Mouse (Mus musculus) stomach, embryonic 15.5 days (tissue): ENCODE results near the gene Ydjc. TPM values are rescaled to one million over a fixed set of nuclear protein-coding genes. Genes with fewer than 3 reads are reported as not detected.
"Not testable (repeated sequence)": the region's sequence is repeated elsewhere in the genome, so short reads cannot be mapped to it uniquely, and the experiment has no call there.

Experiments
- ATAC-seq: fragments of 200-750 bp; cut with Nextera tagmentation; 2 replicates; pipeline ENCODE4 v1.8.0; 2017; ENCODE audit warnings: low read depth, moderate number of reproducible peaks, moderate TSS enrichment; ENCODE audit not compliant: insufficient read depth, low FRiP score
- H3K27ac ChIP-seq: fragments of 300-500 bp; sonication (generic); 2 replicates; pipeline ENCODE4 v1.5.1; 2015; ENCODE audit warnings: mild to moderate bottlenecking, inconsistent platforms
- H3K27me3 ChIP-seq: fragments of 300-500 bp; sonication (generic); replicated peaks from 2 replicates; pipeline ENCODE4 v1.6.1; 2015; ENCODE audit warnings: inconsistent platforms
- H3K36me3 ChIP-seq: fragments of 300-500 bp; sonication (generic); 2 replicates; pipeline ENCODE4 v1.6.1; 2015; ENCODE audit warnings: inconsistent platforms
- H3K4me1 ChIP-seq: fragments of 300-500 bp; sonication (generic); 2 replicates; pipeline ENCODE4 v1.6.1; 2015; ENCODE audit warnings: inconsistent platforms
- H3K4me2 ChIP-seq: fragments of 300-500 bp; sonication (generic); 2 replicates; pipeline ENCODE4 v1.6.1; 2015; ENCODE audit warnings: mild to moderate bottlenecking, inconsistent platforms
- H3K4me3 ChIP-seq: fragments of 300-500 bp; sonication (generic); replicated peaks from 2 replicates; pipeline ENCODE4 v1.5.1; 2015; ENCODE audit warnings: inconsistent platforms
- H3K9ac ChIP-seq: fragments of 300-500 bp; sonication (generic); 2 replicates; pipeline ENCODE4 v1.6.1; 2015; ENCODE audit warnings: inconsistent platforms
- H3K9me3 ChIP-seq: fragments of 300-500 bp; sonication (generic); 2 replicates; pipeline ENCODE4 v1.6.1; 2016; ENCODE audit warnings: inconsistent platforms
- WGBS: fragments of 180-500 bp; shearing (Covaris S2); methylation state at CpG from one replicate; pipeline ENCODE4 v1.1.7; 2015; 5-methylcytosine and 5-hydroxymethylcytosine counted together
- polyA plus RNA-seq: library from polyadenylated mRNA; unstranded; fragments of >200 nt; fragmentation: Nextera tagmentation; extraction: Ambion mirVana; gene quantifications from 2 replicates; pipeline ENCODE4 v1.2.1, GENCODE M21; 2015

Ydjc gene
- polyA plus RNA-seq, 1 experiment from 2014 or later, result 20.2 TPM

- not testable (repeated sequence) for H3K27me3 ChIP-seq, H3K4me1 ChIP-seq, H3K9me3 ChIP-seq, H3K9ac ChIP-seq, H3K4me2 ChIP-seq, ATAC-seq, H3K27ac ChIP-seq, H3K4me3 ChIP-seq
- WGBS, result 79% methylated on average over 1 of the region's 1 CpGs
- H3K36me3 ChIP-seq, result peaks cover 15% of the 10 kb centered on the region; the same call in 1 of the 2 replicates
Measured at GRCm38 (mm10) chr16:17165478-17165877, 21.1 kb downstream of the Ydjc start.

GRCm38 (mm10) chr16:17167179-17167578 is 22.8 kb downstream of the Ydjc start:
- no peak for ATAC-seq
- Histone ChIP-seq H3K4me2 (no peak overlapping the region), H3K4me1 (no peaks in the 10 kb centered on the region), H3K9me3 (no peaks in the 10 kb centered on the region), H3K27ac (no peak overlapping the region), H3K4me3 (no peak overlapping the region), H3K27me3 (no peaks in the 10 kb centered on the region), H3K9ac (no peak overlapping the region), H3K36me3 (peaks cover 13% of the 10 kb centered on the region)

- Histone ChIP-seq H3K36me3 (peaks cover 12% of the 10 kb centered on the region), H3K4me2 (no peak overlapping the region), H3K9ac (no peak overlapping the region), H3K27me3 (no peaks in the 10 kb centered on the region), H3K9me3 (no peaks in the 10 kb centered on the region), H3K4me3 (no peak overlapping the region), H3K27ac (no peak overlapping the region), H3K4me1 (no peaks in the 10 kb centered on the region)
- WGBS, result 82% methylated on average over 5 of the region's 5 CpGs
- ATAC-seq, result no peak
Measured at GRCm38 (mm10) chr16:17168049-17168448, 23.6 kb downstream of the Ydjc start.

GRCm38 (mm10) chr16:17175765-17176164 is 31.3 kb downstream of the Ydjc start:
- Histone ChIP-seq H3K27ac (no peak overlapping the region), H3K27me3 (no peaks in the 10 kb centered on the region), H3K36me3 (peaks cover 13% of the 10 kb centered on the region), H3K9me3 (no peaks in the 10 kb centered on the region), H3K4me2 (no peak overlapping the region), H3K4me1 (no peaks in the 10 kb centered on the region), H3K4me3 (no peak overlapping the region), H3K9ac (no peak overlapping the region)
- 78% methylated on average over 2 of the region's 2 CpGs for WGBS
- no peak for ATAC-seq

GRCm38 (mm10) chr16:17177623-17178170 is 33.3 kb downstream of the Ydjc start:
- H3K4me2 ChIP-seq, result no peak overlapping the region
- H3K9me3 ChIP-seq, result no peaks in the 10 kb centered on the region
- no peak overlapping the region for H3K4me3 ChIP-seq
- H3K27me3 ChIP-seq, result no peaks in the 10 kb centered on the region
- H3K4me1 ChIP-seq, result no peaks in the 10 kb centered on the region
- 91% methylated on average over 1 of the region's 1 CpGs for WGBS
- peaks cover 13% of the 10 kb centered on the region for H3K36me3 ChIP-seq
- H3K9ac ChIP-seq, result no peak overlapping the region
- ATAC-seq, result no peak
- H3K27ac ChIP-seq, result no peak overlapping the region

- H3K4me3 ChIP-seq, result no peak overlapping the region
- H3K4me1 ChIP-seq, result no peaks in the 10 kb centered on the region
- no peak overlapping the region for H3K9ac ChIP-seq
- WGBS, result 93% methylated on average over 3 of the region's 3 CpGs
- H3K4me2 ChIP-seq, result no peak overlapping the region
- ATAC-seq, result no peak
- no peak overlapping the region for H3K27ac ChIP-seq
- no peaks in the 10 kb centered on the region for H3K9me3 ChIP-seq
- H3K27me3 ChIP-seq, result no peaks in the 10 kb centered on the region
- peaks cover 8% of the 10 kb centered on the region for H3K36me3 ChIP-seq
Measured at GRCm38 (mm10) chr16:17179706-17180105, 35.3 kb downstream of the Ydjc start.

- H3K4me3 ChIP-seq, result no peak overlapping the region
- peaks cover 6% of the 10 kb centered on the region; the same call in 1 of the 2 replicates for H3K36me3 ChIP-seq
- no peak overlapping the region for H3K4me2 ChIP-seq
- H3K27ac ChIP-seq, result no peak overlapping the region
- no peaks in the 10 kb centered on the region for H3K9me3 ChIP-seq
- no peak for ATAC-seq
- no peaks in the 10 kb centered on the region for H3K27me3 ChIP-seq
- no peaks in the 10 kb centered on the region for H3K4me1 ChIP-seq
- 85% methylated on average over 4 of the region's 4 CpGs for WGBS
- H3K9ac ChIP-seq, result no peak overlapping the region
Measured at GRCm38 (mm10) chr16:17181382-17181781, 37.0 kb downstream of the Ydjc start.

GRCm38 (mm10) chr16:17182136-17182535 is 37.7 kb downstream of the Ydjc start:
- no peak overlapping the region for H3K4me2 ChIP-seq
- H3K36me3 ChIP-seq, result peaks cover 6% of the 10 kb centered on the region; the same call in 1 of the 2 replicates
- H3K4me1 ChIP-seq, result no peaks in the 10 kb centered on the region
- no peak for ATAC-seq
- H3K9ac ChIP-seq, result no peak overlapping the region
- no peak overlapping the region for H3K4me3 ChIP-seq
- no peak overlapping the region for H3K27ac ChIP-seq
- no peaks in the 10 kb centered on the region for H3K27me3 ChIP-seq
- WGBS, result 84% methylated on average over 2 of the region's 2 CpGs
- H3K9me3 ChIP-seq, result no peaks in the 10 kb centered on the region

GRCm38 (mm10) chr16:17183003-17183402 is 38.6 kb downstream of the Ydjc start:
- ATAC-seq, result no peak
- Histone ChIP-seq H3K4me3 (no peak overlapping the region), H3K27ac (no peak overlapping the region), H3K36me3 (peaks cover 6% of the 10 kb centered on the region; the same call in 1 of the 2 replicates), H3K27me3 (no peaks in the 10 kb centered on the region), H3K9ac (no peak overlapping the region), H3K4me1 (no peaks in the 10 kb centered on the region), H3K9me3 (no peaks in the 10 kb centered on the region), H3K4me2 (no peak overlapping the region)
- 77% methylated on average over 3 of the region's 3 CpGs for WGBS

GRCm38 (mm10) chr16:17185475-17185874 is 41.1 kb downstream of the Ydjc start:
- no peak overlapping the region for H3K27ac ChIP-seq
- H3K36me3 ChIP-seq, result peaks cover 6% of the 10 kb centered on the region; the same call in 1 of the 2 replicates
- no peaks in the 10 kb centered on the region for H3K4me1 ChIP-seq
- no peak overlapping the region for H3K9ac ChIP-seq
- H3K4me2 ChIP-seq, result no peak overlapping the region
- H3K9me3 ChIP-seq, result no peaks in the 10 kb centered on the region
- no peak for ATAC-seq
- H3K4me3 ChIP-seq, result no peak overlapping the region
- H3K27me3 ChIP-seq, result no peaks in the 10 kb centered on the region

- Histone ChIP-seq H3K27me3 (no peaks in the 10 kb centered on the region), H3K4me1 (no peaks in the 10 kb centered on the region), H3K9me3 (no peaks in the 10 kb centered on the region), H3K9ac (no peak overlapping the region), H3K4me3 (no peak overlapping the region), H3K4me2 (no peak overlapping the region), H3K27ac (no peak overlapping the region), H3K36me3 (no peaks in the 10 kb centered on the region)
- WGBS, result 93% methylated on average over 4 of the region's 4 CpGs
- ATAC-seq, result no peak
Measured at GRCm38 (mm10) chr16:17193823-17194222, 49.4 kb downstream of the Ydjc start.

GRCm38 (mm10) chr16:17200121-17200952 is 55.9 kb downstream of the Ydjc start:
- H3K9me3 ChIP-seq, result no peaks in the 10 kb centered on the region
- H3K27ac ChIP-seq, result peak overlapping the region; percentile 79
- 3% methylated on average over 24 of the region's 24 CpGs for WGBS
- peak overlapping the region; percentile 95 for H3K9ac ChIP-seq
- H3K4me1 ChIP-seq, result 0 out of 2 replicates have a peak, but pooled peaks cover 14% of the 10 kb centered on the region
- H3K4me3 ChIP-seq, result peak overlapping the region; percentile 99
- H3K4me2 ChIP-seq, result peak overlapping the region; percentile 65
- ATAC-seq, result no peak
- no peaks in the 10 kb centered on the region for H3K27me3 ChIP-seq
- no peaks in the 10 kb centered on the region for H3K36me3 ChIP-seq
